Mouse (Mus musculus) right cerebral cortex, postnatal 36 days (tissue): ENCODE measurements around the gene Tmem141.

Source experiments
- DNase-seq, 2 experiments: peaks; one replicate each; pipeline ENCODE4 v3.0.0; 2022; ENCODE audit warnings: low spot score in 2 of 2, mixed read lengths in 1 of 2

Gene Tmem141

DNA sequence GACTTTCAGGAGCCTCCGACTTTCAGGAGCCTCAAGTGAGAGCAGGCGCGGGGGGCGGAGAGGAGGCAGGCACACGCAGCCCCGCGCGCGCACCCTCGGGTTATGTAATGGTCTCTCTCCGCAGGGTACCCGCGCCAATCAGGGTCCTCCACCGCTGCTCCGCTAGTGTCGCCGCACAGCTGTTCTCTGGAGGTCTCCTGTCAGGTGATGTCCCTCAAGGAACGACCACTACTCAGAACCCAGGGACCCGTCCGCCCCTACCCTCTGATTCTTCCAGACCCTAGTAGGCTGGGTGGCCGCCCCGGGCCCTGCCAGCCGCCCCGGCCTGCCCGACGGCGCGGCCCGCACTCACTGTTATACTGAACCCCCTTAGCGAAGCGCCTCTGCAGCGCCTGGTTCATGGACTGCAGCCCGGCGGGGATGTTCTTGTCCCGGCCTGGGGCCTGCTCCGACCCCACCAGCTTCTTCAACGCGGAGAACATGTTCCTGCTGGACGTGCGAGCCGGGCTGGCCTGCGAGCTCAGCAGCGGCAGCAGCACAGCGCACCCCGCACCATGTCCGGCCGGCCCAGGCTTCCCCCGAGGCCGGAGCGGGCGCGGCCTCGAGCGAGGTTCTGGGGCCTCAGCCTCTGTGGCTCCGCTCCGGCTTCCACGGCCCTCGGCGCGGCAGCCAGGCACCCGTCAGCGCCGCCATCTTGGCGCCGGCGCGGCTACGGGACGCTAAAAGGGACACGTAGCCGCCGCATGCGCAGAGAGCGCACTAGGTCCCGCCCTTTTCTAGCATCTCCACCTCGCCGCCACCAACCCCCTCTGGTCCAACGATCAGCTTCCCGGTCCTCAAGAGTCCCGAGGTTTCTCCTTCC is 13.8 kb downstream of the Tmem141 start, which contains the start of gene Rabl6:
Gene Rabl6 (minus strand): TSS at position 761 of the 862 bp plus-strand sequence.
- peak; percentile 80 to 86 for DNase-seq

DNA sequence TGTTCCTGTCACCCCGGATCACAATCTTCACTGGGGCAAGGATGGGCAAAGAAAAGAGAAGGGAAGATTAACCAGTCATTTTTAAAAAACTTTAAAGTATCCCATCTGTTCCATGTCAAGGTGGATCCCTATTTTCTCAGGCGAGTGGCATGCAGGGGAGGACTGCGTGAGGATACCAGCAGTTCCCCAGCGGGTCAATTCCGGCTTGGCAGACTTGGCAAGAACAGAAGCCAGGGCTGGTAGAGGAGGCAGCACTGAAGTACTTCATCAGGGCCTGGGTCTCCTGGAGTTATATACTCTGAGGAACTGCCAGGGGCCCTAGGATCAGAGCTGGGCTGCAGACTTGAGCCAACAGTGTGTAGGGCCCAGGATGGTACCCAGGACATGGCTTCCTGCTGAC is 19.3 kb downstream of the Tmem141 start:
- DNase-seq, result no peak

DNA sequence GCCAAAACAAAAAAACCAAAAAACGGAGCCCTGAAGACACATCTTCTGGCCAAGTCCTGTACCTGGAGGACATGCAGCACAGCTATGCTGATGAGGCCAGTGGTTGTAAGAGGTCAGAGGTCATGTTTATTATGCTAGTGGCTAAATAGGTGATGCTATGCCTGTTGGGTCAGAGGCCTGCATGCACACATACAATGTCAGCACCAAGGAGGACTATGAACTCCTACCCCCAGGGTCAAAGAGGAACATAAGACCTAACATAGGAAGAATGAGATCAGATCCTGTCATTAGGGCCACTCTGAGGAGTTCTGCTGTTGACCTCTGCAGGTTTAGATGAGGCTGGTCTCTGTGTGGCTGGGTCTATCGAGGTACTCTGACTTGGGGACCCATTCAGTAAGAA is 21.8 kb downstream of the Tmem141 start:
- DNase-seq, result no peak

DNA sequence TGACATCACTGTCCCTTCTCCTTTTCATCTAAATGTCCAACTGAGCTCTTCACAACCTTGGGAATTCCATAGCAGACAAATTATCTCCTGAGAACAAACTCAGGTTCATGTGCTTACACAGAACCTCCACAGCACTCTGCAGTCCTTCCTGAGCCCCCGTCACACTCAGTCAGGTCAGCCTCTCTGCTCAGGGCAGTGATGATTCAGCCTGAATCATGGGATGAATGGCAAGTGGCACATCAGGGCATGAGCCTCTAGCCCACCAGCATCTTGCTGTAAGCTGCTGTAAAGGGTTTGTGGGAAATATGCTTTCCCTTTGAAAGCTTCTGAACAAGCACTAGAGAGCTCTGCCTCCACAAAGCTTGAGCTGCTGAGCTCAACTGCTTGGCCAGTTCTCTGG is 23.1 kb downstream of the Tmem141 start:
- no peak for DNase-seq

GRCm38 (mm10) chr2:25596765-25597510 is 24.9 kb downstream of the Tmem141 start:
- DNase-seq, result no peak

DNA sequence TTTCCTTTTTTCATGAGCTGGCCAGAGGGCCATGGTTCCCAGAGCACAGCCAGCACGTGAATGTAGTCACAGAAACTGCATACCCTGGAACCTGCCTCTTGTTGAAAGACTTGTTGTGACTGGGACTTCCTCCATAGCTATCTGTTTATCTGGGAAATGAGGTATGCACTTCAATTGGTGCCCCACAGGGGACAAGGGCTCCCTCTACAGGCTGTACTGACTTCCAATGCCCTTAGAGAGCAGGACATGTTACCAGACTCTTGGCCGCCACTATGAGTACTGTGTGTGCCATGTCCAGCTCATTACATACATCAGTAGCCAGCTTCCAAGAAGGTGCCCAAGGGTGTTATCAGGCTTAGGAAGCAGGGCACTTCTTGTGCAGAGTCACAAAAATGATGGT is 29.9 kb downstream of the Tmem141 start:
- no peak for DNase-seq

DNA sequence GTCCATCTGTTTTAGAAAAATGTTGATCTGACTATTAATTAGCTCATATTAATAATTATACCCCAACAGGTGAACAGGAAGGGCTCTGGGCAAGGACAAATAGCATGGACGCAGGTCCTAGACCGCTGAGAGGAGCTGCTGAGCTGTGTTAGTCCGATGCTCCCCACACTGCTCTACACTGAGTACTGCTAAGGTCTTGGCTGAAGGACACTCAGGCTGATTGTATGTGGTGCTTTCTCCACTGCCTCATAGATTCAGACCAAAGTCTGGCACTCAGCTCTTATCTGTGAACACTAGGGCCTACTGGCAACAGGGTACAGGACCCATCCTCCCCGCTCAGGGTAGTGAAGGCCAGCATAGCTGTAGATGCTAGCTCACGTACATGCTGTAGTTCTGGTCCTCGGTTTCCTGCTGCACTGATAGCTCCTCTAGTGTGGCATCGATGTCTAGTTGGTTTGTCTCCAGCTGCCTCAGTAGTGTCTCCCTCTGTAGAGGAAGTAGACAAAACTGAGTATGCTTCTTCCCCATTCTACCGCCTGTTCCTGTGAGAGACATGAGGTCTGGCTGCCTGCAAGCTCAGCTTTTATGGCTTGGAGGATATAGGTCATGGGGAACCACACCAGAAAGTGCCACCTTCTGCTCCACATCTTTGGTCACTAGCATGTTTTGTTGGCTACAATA is 33.4 kb downstream of the Tmem141 start:
- DNase-seq, result no peak

- DNase-seq, result no peak
Measured at GRCm38 (mm10) chr2:25587290-25587689, 34.5 kb downstream of the Tmem141 start.

GRCm38 (mm10) chr2:25585601-25586000 is 36.2 kb downstream of the Tmem141 start:
- DNase-seq, result no peak

GRCm38 (mm10) chr2:25584856-25585255 is 36.9 kb downstream of the Tmem141 start:
- DNase-seq, result no peak

DNA sequence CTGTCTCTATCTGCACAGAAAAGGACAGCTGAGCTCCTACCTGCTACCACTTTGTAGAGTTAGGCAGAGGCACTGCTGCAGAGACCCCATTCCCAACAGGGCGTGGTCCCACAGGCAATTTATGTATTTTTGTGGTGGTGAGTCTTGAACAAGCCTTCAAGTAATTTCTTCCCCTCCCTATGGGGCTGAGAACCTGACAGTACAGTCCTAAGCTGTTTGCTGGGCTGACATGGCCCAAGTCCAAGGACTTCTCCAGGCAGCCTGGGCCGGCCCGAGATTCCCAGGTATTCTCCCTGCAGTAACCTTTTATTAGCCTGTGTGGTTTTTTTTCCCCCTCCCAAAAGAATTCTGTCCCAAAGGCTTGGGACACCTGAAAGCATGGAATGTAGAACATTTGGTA is 37.7 kb downstream of the Tmem141 start:
- no peak for DNase-seq

- DNase-seq, result no peak
Measured at GRCm38 (mm10) chr2:25583571-25583970, 38.2 kb downstream of the Tmem141 start.

DNA sequence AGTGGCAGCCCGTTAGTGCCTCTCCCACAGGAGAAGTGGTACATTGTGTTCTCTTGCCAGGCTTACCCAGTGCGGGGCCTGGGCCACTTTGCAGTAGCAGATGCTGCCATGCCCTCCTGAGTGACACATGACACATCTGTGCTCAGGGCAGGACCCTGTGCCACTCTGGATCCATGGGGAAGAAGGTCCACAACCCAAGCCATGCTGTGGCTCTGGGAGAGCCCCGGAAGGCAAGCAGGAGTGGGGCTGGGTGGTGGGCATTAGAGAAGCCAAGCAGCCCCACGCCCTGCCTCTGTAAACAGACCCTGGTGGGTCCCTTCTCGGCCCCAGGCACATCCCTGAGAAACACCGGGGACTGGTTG is 38.7 kb downstream of the Tmem141 start:
- no peak for DNase-seq

- DNase-seq, result peak; percentile 89 to 91
Measured at GRCm38 (mm10) chr2:25582466-25583119, 39.2 kb downstream of the Tmem141 start.

DNA sequence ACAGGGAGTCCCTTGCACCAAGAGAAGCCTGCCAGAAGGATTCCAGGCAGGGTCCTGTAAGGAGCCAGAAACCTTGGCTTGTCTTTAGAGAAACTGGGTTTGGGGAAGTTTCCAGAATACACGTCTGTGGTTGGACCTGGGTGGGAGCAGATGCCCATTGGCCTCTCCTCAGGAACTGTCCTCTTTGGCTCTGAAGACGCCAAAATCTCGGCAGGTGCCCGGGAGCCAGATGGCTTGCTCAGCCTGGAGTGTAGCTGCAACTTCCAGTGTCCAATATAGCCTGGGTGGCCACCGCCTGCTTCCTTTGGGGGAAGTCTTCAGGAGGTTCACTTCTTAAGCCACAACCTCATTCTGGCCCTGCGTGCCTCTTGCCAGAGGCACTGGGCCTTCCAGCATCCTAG is 39.9 kb downstream of the Tmem141 start:
- DNase-seq, result no peak

DNA sequence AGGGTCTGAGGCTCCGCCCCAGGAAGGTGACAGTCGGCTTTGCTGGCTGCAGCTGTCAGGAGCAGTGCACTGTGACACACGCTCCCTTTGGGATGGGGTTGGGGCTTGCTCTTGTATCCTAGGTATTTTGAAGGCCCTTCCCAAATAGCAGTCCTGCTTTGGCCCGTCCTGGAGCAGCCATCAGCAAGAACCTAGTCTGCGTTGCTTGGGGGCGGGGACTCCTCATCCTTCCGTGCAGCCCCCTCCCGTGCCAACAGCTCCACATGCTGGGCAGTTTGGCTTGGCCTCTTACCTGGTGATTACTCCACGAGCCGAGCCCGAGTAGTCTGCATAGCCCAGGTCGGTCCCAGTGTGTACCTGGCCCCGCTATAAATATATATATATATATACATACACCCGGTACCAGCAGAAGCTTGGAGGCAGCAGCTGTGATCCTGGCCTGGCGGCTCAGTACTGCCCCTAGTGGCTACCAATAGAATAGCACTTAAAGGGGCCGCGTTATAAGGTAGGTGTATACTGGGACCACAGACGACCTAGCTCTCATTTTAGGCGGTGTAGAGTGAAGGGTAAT is 40.4 kb downstream of the Tmem141 start, which contains the start of gene Ajm1:
Gene Ajm1 (minus strand): TSS at position 464 of the 571 bp plus-strand sequence.
- DNase-seq, result peak in 1 of 2 experiments; percentile 73

- DNase-seq, result no peak
Measured at GRCm38 (mm10) chr2:25580621-25581101, 41.1 kb downstream of the Tmem141 start.

DNA sequence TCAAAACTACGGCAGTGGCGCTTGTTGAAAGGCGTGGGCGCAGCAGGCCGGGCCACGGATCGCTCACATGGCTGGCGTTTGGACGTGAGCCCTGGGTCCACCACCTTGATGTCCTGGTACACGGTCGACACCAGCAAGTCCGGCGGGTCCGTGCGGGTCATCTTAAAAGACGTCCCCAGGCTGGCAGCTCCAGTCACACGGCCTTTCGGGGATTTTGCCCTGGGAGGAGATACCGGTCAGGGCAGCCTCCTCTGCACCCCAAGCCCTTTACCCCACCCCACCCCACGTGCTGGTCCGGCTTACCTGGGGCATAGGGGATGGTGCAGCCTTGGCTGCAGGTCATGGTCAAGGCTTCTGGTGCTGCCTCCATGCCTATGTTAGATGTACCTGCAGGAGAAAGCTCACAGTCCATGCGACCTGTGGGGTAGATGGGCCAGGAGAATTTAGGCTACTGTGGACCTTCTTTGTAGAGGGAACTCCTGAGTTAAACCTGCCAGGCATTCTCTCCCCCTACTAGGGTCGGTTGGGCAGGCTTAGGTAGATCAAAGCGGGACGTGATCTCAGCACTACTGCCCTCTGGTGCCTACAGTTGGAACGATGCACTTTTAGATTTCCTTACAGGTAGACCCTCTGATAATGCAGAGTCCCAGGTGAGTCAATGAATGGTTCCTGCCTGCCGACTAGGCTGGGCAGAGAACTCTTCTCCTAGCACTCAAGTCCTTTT is 41.9 kb downstream of the Tmem141 start:
- DNase-seq, result no peak

- no peak for DNase-seq
Measured at GRCm38 (mm10) chr2:25578796-25579736, 42.7 kb downstream of the Tmem141 start.
